Mouse (Mus musculus) cerebellum, adult 18-20 months (tissue): ENCODE results near the gene Spata31d1c.
A peak's percentile ranks its signal among the peaks of the same experiment; 100 is the strongest.

Experiments used
- DNase-seq, 2 experiments: peaks; one replicate each; pipeline ENCODE4 v3.0.0; 2021

Gene Spata31d1c

GRCm38 (mm10) chr13:65032758-65033157 lies at the start of gene Spata31d1c:
Spata31d1c (plus strand) TSS chr13:65033058.
- no peak for DNase-seq

- DNase-seq, result no peak
Observed at GRCm38 (mm10) chr13:64988828-64989227, 44.0 kb upstream of the Spata31d1c start.

GRCm38 (mm10) chr13:65005414-65005813 lies 27.4 kb upstream of the Spata31d1c start:
- DNase-seq, result no peak

GRCm38 (mm10) chr13:65006760-65007159 lies 26.1 kb upstream of the Spata31d1c start:
- DNase-seq, result no peak

GRCm38 (mm10) chr13:65007971-65008370 lies 24.9 kb upstream of the Spata31d1c start:
- no peak for DNase-seq

- DNase-seq, result no peak
Observed at GRCm38 (mm10) chr13:65011052-65011738, 21.7 kb upstream of the Spata31d1c start.

- peak in 1 of 2 experiments; percentile 10 for DNase-seq
Observed at GRCm38 (mm10) chr13:65035057-65035456, 2.2 kb downstream of the Spata31d1c start.

GRCm38 (mm10) chr13:65052660-65053059 lies 19.8 kb downstream of the Spata31d1c start, which contains the start of gene Prss47:
Prss47 (minus strand) TSS chr13:65052760.
- no peak for DNase-seq

GRCm38 (mm10) chr13:65069969-65070368 lies 37.1 kb downstream of the Spata31d1c start:
- no peak for DNase-seq
